Mouse (Mus musculus) ES-E14 (cell line): Measurements from ENCODE around the gene Slc25a20.

Experiments
- CHD2 ChIP-seq: IDR thresholded peaks from 2 replicates; pipeline ENCODE4 v1.6.1; 2014; ENCODE audit warnings: mild to moderate bottlenecking, low read depth, low read length, inconsistent platforms
- HCFC1 ChIP-seq: IDR thresholded peaks from 2 replicates; pipeline ENCODE4 v1.6.1; 2012; ENCODE audit warnings: low read length, inconsistent platforms, borderline replicate concordance; ENCODE audit not compliant: insufficient read depth
- MAFK ChIP-seq: IDR thresholded peaks from 2 replicates; pipeline ENCODE4 v1.6.1; 2014; ENCODE audit warnings: mild to moderate bottlenecking, low read depth, low read length, inconsistent platforms; ENCODE audit not compliant: insufficient read depth
- ZC3H11A ChIP-seq: IDR thresholded peaks from 2 replicates; pipeline ENCODE4 v1.6.1; 2012; ENCODE audit warnings: low read depth, mild to moderate bottlenecking, inconsistent platforms, low read length, borderline replicate concordance
- ZNF384 ChIP-seq: IDR thresholded peaks from 2 replicates; pipeline ENCODE4 v1.6.1; 2012; ENCODE audit warnings: low read depth, low read length, inconsistent platforms

GRCm38 (mm10) chr9:108691371-108691770, 29.5 kb downstream of the Slc25a20 start:
- TF ChIP-seq ZC3H11A (no peak), CHD2 (no peak), HCFC1 (no peak), ZNF384 (no peak), MAFK (no peak)
